Mouse (Mus musculus): ENCODE data around the gene Ccdc92b. TPM values are rescaled to one million over a fixed set of nuclear protein-coding genes. Genes with fewer than 3 reads are reported as not detected.

Ccdc92b gene
- polyA plus RNA-seq, 1 experiment = 0.06 TPM

GRCm38 (mm10) chr11:74592246-74592645 lies 27.2 kb upstream of the Ccdc92b start:
- no peak overlapping the region for H3K4me2 ChIP-seq (ENCODE audit: low read depth)
- H3K27me3 ChIP-seq (ENCODE audit: control insufficient read depth, insufficient read depth, insufficient read length) = peaks cover 46% of the 10 kb centered on the region
- H3K36me3 ChIP-seq (ENCODE audit: control insufficient read depth, insufficient read depth) = no peaks in the 10 kb centered on the region
- H3ac ChIP-seq (ENCODE audit: control insufficient read depth, insufficient read length) = no peak overlapping the region
- no peak overlapping the region for H3K4me3 ChIP-seq
- no peaks in the 10 kb centered on the region for H3K79me2 ChIP-seq (ENCODE audit: control insufficient read depth, insufficient read depth)
- TF ChIP-seq POLR2A (IDR thresholded peaks at IDR 0.05; ENCODE audit: insufficient read length, low read depth) (no peak), TCF12 (IDR thresholded peaks at IDR 0.05; ENCODE audit: insufficient read depth, poor library complexity, severe bottlenecking) (no peak), USF1 (IDR thresholded peaks at IDR 0.05; ENCODE audit: low read depth) (no peak), MYOD1 (IDR thresholded peaks at IDR 0.05; ENCODE audit: control insufficient read depth in 1 of 3, insufficient read length in 2 of 3, low read depth in 2 of 3) (no peak), E2F4 (IDR thresholded peaks at IDR 0.05; ENCODE audit: insufficient read depth) (no peak), MAX (IDR thresholded peaks at IDR 0.05; ENCODE audit: low read depth) (no peak), CEBPB (IDR thresholded peaks at IDR 0.05; ENCODE audit: insufficient read depth, poor library complexity, severe bottlenecking) (no peak), POLR2AphosphoS2 (IDR thresholded peaks at IDR 0.05; ENCODE audit: insufficient read length, low read depth) (no peak), MYOG (IDR thresholded peaks at IDR 0.05; ENCODE audit: control insufficient read depth in 1 of 3, insufficient read depth in 1 of 3, insufficient read length in 2 of 3, low read depth in 2 of 3) (no peak), TCF3 (IDR thresholded peaks at IDR 0.05; ENCODE audit: insufficient read length, low read depth) (no peak), REST (IDR thresholded peaks at IDR 0.05; ENCODE audit: insufficient read depth, insufficient read length) (no peak), SRF (IDR thresholded peaks at IDR 0.05; ENCODE audit: control insufficient read depth, insufficient read length, low read depth) (no peak)

- Histone ChIP-seq H3K36me3 (ENCODE audit: control insufficient read depth, insufficient read depth) (no peaks in the 10 kb centered on the region), H3ac (ENCODE audit: control insufficient read depth, insufficient read length) (no peak overlapping the region), H3K27me3 (ENCODE audit: control insufficient read depth, insufficient read depth, insufficient read length) (peaks cover 7% of the 10 kb centered on the region), H3K4me3 (no peak overlapping the region), H3K79me2 (ENCODE audit: control insufficient read depth, insufficient read depth) (no peaks in the 10 kb centered on the region), H3K4me2 (ENCODE audit: low read depth) (no peak overlapping the region)
- TF ChIP-seq USF1 (IDR thresholded peaks at IDR 0.05; ENCODE audit: low read depth) = no peak
- no peak for TF ChIP-seq POLR2A (IDR thresholded peaks at IDR 0.05; ENCODE audit: insufficient read length, low read depth)
- TF ChIP-seq MYOG (IDR thresholded peaks at IDR 0.05; ENCODE audit: control insufficient read depth in 1 of 3, insufficient read depth in 1 of 3, insufficient read length in 2 of 3, low read depth in 2 of 3) = no peak
- TF ChIP-seq TCF12 (IDR thresholded peaks at IDR 0.05; ENCODE audit: insufficient read depth, poor library complexity, severe bottlenecking) = no peak
- TF ChIP-seq REST (IDR thresholded peaks at IDR 0.05; ENCODE audit: insufficient read depth, insufficient read length) = no peak
- TF ChIP-seq SRF (IDR thresholded peaks at IDR 0.05; ENCODE audit: control insufficient read depth, insufficient read length, low read depth) = no peak
- no peak for TF ChIP-seq TCF3 (IDR thresholded peaks at IDR 0.05; ENCODE audit: insufficient read length, low read depth)
Measured at GRCm38 (mm10) chr11:74597283-74597989, 22.0 kb upstream of the Ccdc92b start.

- Histone ChIP-seq H3K27me3 (ENCODE audit: control insufficient read depth, insufficient read depth, insufficient read length) (peaks cover 2% of the 10 kb centered on the region), H3K36me3 (ENCODE audit: control insufficient read depth, insufficient read depth) (no peaks in the 10 kb centered on the region), H3K4me2 (ENCODE audit: low read depth) (no peak overlapping the region), H3K4me3 (no peak overlapping the region), H3ac (ENCODE audit: control insufficient read depth, insufficient read length) (no peak overlapping the region), H3K79me2 (ENCODE audit: control insufficient read depth, insufficient read depth) (no peaks in the 10 kb centered on the region)
- TF ChIP-seq USF1 (IDR thresholded peaks at IDR 0.05; ENCODE audit: low read depth) = no peak
- no peak for TF ChIP-seq POLR2A (IDR thresholded peaks at IDR 0.05; ENCODE audit: insufficient read length, low read depth)
- TF ChIP-seq MYOG (IDR thresholded peaks at IDR 0.05; ENCODE audit: control insufficient read depth in 1 of 3, insufficient read depth in 1 of 3, insufficient read length in 2 of 3, low read depth in 2 of 3) = no peak
- no peak for TF ChIP-seq CEBPB (IDR thresholded peaks at IDR 0.05; ENCODE audit: insufficient read depth, poor library complexity, severe bottlenecking)
- TF ChIP-seq TCF3 (IDR thresholded peaks at IDR 0.05; ENCODE audit: insufficient read length, low read depth) = no peak
- TF ChIP-seq POLR2AphosphoS2 (IDR thresholded peaks at IDR 0.05; ENCODE audit: insufficient read length, low read depth) = no peak
- no peak for TF ChIP-seq SRF (IDR thresholded peaks at IDR 0.05; ENCODE audit: control insufficient read depth, insufficient read length, low read depth)
- no peak for TF ChIP-seq TCF12 (IDR thresholded peaks at IDR 0.05; ENCODE audit: insufficient read depth, poor library complexity, severe bottlenecking)
- no peak for TF ChIP-seq MYOD1 (IDR thresholded peaks at IDR 0.05; ENCODE audit: control insufficient read depth in 1 of 3, insufficient read length in 2 of 3, low read depth in 2 of 3)
- no peak for TF ChIP-seq REST (IDR thresholded peaks at IDR 0.05; ENCODE audit: insufficient read depth, insufficient read length)
- TF ChIP-seq MAX (IDR thresholded peaks at IDR 0.05; ENCODE audit: low read depth) = no peak
- TF ChIP-seq E2F4 (IDR thresholded peaks at IDR 0.05; ENCODE audit: insufficient read depth) = no peak
Measured at GRCm38 (mm10) chr11:74597990-74598337, 21.4 kb upstream of the Ccdc92b start.

GRCm38 (mm10) chr11:74602286-74602685 lies 17.1 kb upstream of the Ccdc92b start:
- H3K4me3 ChIP-seq = no peak overlapping the region
- no peak overlapping the region for H3K4me2 ChIP-seq (ENCODE audit: low read depth)
- TF ChIP-seq TCF12 (IDR thresholded peaks at IDR 0.05; ENCODE audit: insufficient read depth, poor library complexity, severe bottlenecking) = no peak
- no peak for TF ChIP-seq MYOD1 (IDR thresholded peaks at IDR 0.05; ENCODE audit: control insufficient read depth in 1 of 3, insufficient read length in 2 of 3, low read depth in 2 of 3)
- no peak for TF ChIP-seq MAX (IDR thresholded peaks at IDR 0.05; ENCODE audit: low read depth)
- no peak for TF ChIP-seq SRF (IDR thresholded peaks at IDR 0.05; ENCODE audit: control insufficient read depth, insufficient read length, low read depth)
- TF ChIP-seq E2F4 (IDR thresholded peaks at IDR 0.05; ENCODE audit: insufficient read depth) = no peak
- no peak for TF ChIP-seq USF1 (IDR thresholded peaks at IDR 0.05; ENCODE audit: low read depth)
- TF ChIP-seq MYOG (IDR thresholded peaks at IDR 0.05; ENCODE audit: control insufficient read depth in 1 of 3, insufficient read depth in 1 of 3, insufficient read length in 2 of 3, low read depth in 2 of 3) = no peak
- TF ChIP-seq REST (IDR thresholded peaks at IDR 0.05; ENCODE audit: insufficient read depth, insufficient read length) = no peak
- TF ChIP-seq POLR2A (IDR thresholded peaks at IDR 0.05; ENCODE audit: insufficient read length, low read depth) = no peak
- TF ChIP-seq CEBPB (IDR thresholded peaks at IDR 0.05; ENCODE audit: insufficient read depth, poor library complexity, severe bottlenecking) = no peak
- no peak for TF ChIP-seq TCF3 (IDR thresholded peaks at IDR 0.05; ENCODE audit: insufficient read length, low read depth)
- no peak for TF ChIP-seq POLR2AphosphoS2 (IDR thresholded peaks at IDR 0.05; ENCODE audit: insufficient read length, low read depth)
- H3K36me3 ChIP-seq (ENCODE audit: control insufficient read depth, insufficient read depth) = no peaks in the 10 kb centered on the region
- H3K79me2 ChIP-seq (ENCODE audit: control insufficient read depth, insufficient read depth) = no peaks in the 10 kb centered on the region
- H3K27me3 ChIP-seq (ENCODE audit: control insufficient read depth, insufficient read depth, insufficient read length) = peaks cover 4% of the 10 kb centered on the region
- no peak overlapping the region for H3ac ChIP-seq (ENCODE audit: control insufficient read depth, insufficient read length)
